Comparison of ENCODE assay signal across 8 mouse cellular contexts in genomic region chr11:87639206-87639605, GRCm38 (mm10). TPM values are rescaled to one million over a fixed set of nuclear protein-coding genes. Genes with fewer than 3 reads are reported as not detected.
A peak's percentile ranks its signal among the peaks of the same experiment; 100 is the strongest.
DNase-seq lines count a peak whose midpoint lies in the region; ATAC-seq lines count a peak whose summit lies in the region.

No protein-coding gene starts in this region.

- peak overlapping the region; percentile 79 for H3K4me2 ChIP-seq in embryonic facial prominence, embryonic 11.5 days (ENCODE audit: low read depth, low read length)

- peak overlapping the region; percentile 79 for H3K9ac ChIP-seq in embryonic facial prominence, embryonic 11.5 days (replicated peaks; ENCODE audit: low read length)

- H3K27ac ChIP-seq in embryonic facial prominence, embryonic 11.5 days (replicated peaks; ENCODE audit: low read depth, low read length) = no peak overlapping the region
- peak overlapping the region; percentile 93 for H3K27ac ChIP-seq in heart, embryonic 10.5 days

- under 1% methylated on average over 29 of the region's 29 CpGs for WGBS in embryonic facial prominence, embryonic 11.5 days
- 1% methylated on average over 29 of the region's 29 CpGs for WGBS in heart, embryonic 10.5 days

- H3K36me3 ChIP-seq in embryonic facial prominence, embryonic 11.5 days (replicated peaks; ENCODE audit: control insufficient read depth, insufficient read depth, low read depth, low read length) = no peaks in the 10 kb centered on the region
- H3K36me3 ChIP-seq in heart, embryonic 10.5 days = no peaks in the 10 kb centered on the region

- peak overlapping the region; percentile 37 for H3K4me3 ChIP-seq in embryonic facial prominence, embryonic 11.5 days (ENCODE audit: low read depth, low read length)
- H3K4me3 ChIP-seq in heart, embryonic 10.5 days = peak overlapping the region; percentile 63

- peak; percentile 83 for ATAC-seq in embryonic facial prominence, embryonic 11.5 days (replicated peaks; ENCODE audit: insufficient number of reproducible peaks, low FRiP score, low TSS enrichment, low read depth)

- peak; percentile 53 for DNase-seq in CD4-positive helper T cell, adult 2 months (ENCODE audit: low read depth, low spot score)
- peak; percentile 79 for DNase-seq in adrenal gland, postnatal 25 days
- DNase-seq in embryonic facial prominence, embryonic 11.5 days (ENCODE audit: low spot score) = peak; percentile 69
- peak; percentile 92 for DNase-seq in heart, embryonic 10.5 days (ENCODE audit: low spot score)
- peak; percentile 71 for DNase-seq in kidney, adult 9 months
- peak; percentile 65 for DNase-seq in lung, postnatal 14 days
- DNase-seq in ovary, postnatal 14 days (ENCODE audit: low spot score) = peak; percentile 59
- peak; percentile 58 for DNase-seq in urinary bladder, postnatal 25 days (ENCODE audit: low spot score)

- no peaks in the 10 kb centered on the region for H3K9me3 ChIP-seq in embryonic facial prominence, embryonic 11.5 days (replicated peaks; ENCODE audit: control insufficient read depth, low read length)
- no peaks in the 10 kb centered on the region for H3K9me3 ChIP-seq in heart, embryonic 10.5 days

- no peaks in the 10 kb centered on the region for H3K4me1 ChIP-seq in embryonic facial prominence, embryonic 11.5 days (ENCODE audit: control insufficient read depth, insufficient read depth, low read length)
- peaks cover 10% of the 10 kb centered on the region; the same call in 1 of the 2 replicates for H3K4me1 ChIP-seq in heart, embryonic 10.5 days

- no peaks in the 10 kb centered on the region for H3K27me3 ChIP-seq in embryonic facial prominence, embryonic 11.5 days (ENCODE audit: control insufficient read depth, insufficient read depth, low read length)
- H3K27me3 ChIP-seq in heart, embryonic 10.5 days (ENCODE audit: insufficient read depth, poor library complexity, severe bottlenecking) = no peaks in the 10 kb centered on the region

RNA-seq across cellular contexts. Expression of gene Hsf5, which starts 22.2 kb away (rescaled TPM):
- 0.09 and 0.24 TPM in 2 replicates for total RNA-seq in adrenal gland, postnatal 25 days (2021)
- 0.20 and 0.32 TPM in 2 replicates for polyA plus RNA-seq in embryonic facial prominence, embryonic 11.5 days (2014; fragmentation: Nextera tagmentation; extraction: Ambion mirVana)
- polyA plus RNA-seq in heart, embryonic 10.5 days (2016; fragmentation: Nextera tagmentation; extraction: Ambion mirVana) = 0.15 and 0.21 TPM in 2 replicates

RNA-seq across cellular contexts. Expression of gene Rnf43, which starts 23.3 kb away (rescaled TPM):
- total RNA-seq in adrenal gland, postnatal 25 days (2021) = 5.5 and 6.1 TPM in 2 replicates
- 2.0 and 4.4 TPM in 2 replicates for polyA plus RNA-seq in embryonic facial prominence, embryonic 11.5 days (2014; fragmentation: Nextera tagmentation; extraction: Ambion mirVana)
- 0.94 and 2.3 TPM in 2 replicates for polyA plus RNA-seq in heart, embryonic 10.5 days (2016; fragmentation: Nextera tagmentation; extraction: Ambion mirVana)

RNA-seq across cellular contexts. Expression of gene Mtmr4, which starts 47.2 kb away (rescaled TPM):
- 25.3 and 33.2 TPM in 2 replicates for total RNA-seq in adrenal gland, postnatal 25 days (2021)
- 61.1 and 61.9 TPM in 2 replicates for polyA plus RNA-seq in embryonic facial prominence, embryonic 11.5 days (2014; fragmentation: Nextera tagmentation; extraction: Ambion mirVana)
- 29.7 and 38.1 TPM in 2 replicates for polyA plus RNA-seq in heart, embryonic 10.5 days (2016; fragmentation: Nextera tagmentation; extraction: Ambion mirVana)
